Mouse (Mus musculus) limb, embryonic 11.5 days (tissue): ENCODE results near the gene Arid5a. TPM values are rescaled to one million over a fixed set of nuclear protein-coding genes. Genes with fewer than 3 reads are reported as not detected.
A peak's percentile ranks its signal among the peaks of the same experiment; 100 is the strongest.

Experiments
- ATAC-seq: fragments of 200-750 bp; cut with Nextera tagmentation; 2 replicates; pipeline ENCODE4 v1.8.0; 2017; ENCODE audit warnings: low read depth; ENCODE audit not compliant: insufficient number of reproducible peaks, low FRiP score, low TSS enrichment
- DNase-seq: peaks from one replicate; pipeline ENCODE4 v3.0.0-alpha.2; 2015; ENCODE audit warnings: low spot score
- H3K27ac ChIP-seq: fragments of 300-500 bp; sonication (generic); replicated peaks from 2 replicates; pipeline ENCODE4 v1.5.1; 2014; ENCODE audit warnings: low read depth, mild to moderate bottlenecking, low read length
- H3K27me3 ChIP-seq: fragments of 300-500 bp; sonication (generic); 2 replicates; pipeline ENCODE4 v1.6.1; 2014; ENCODE audit warnings: mild to moderate bottlenecking, low read length, mixed read lengths; ENCODE audit not compliant: control insufficient read depth, insufficient read depth
- H3K36me3 ChIP-seq: fragments of 300-500 bp; sonication (generic); 2 replicates; pipeline ENCODE4 v1.6.1; 2014; ENCODE audit warnings: mild to moderate bottlenecking, low read length, moderate library complexity, mixed read lengths; ENCODE audit not compliant: control insufficient read depth, insufficient read depth
- H3K4me1 ChIP-seq: fragments of 300-500 bp; sonication (generic); 2 replicates; pipeline ENCODE4 v1.6.1; 2014; ENCODE audit warnings: low read length, mixed read lengths; ENCODE audit not compliant: control insufficient read depth, insufficient read depth
- H3K4me2 ChIP-seq: fragments of 300-500 bp; sonication (generic); 2 replicates; pipeline ENCODE4 v1.6.1; 2014; ENCODE audit warnings: low read depth, mild to moderate bottlenecking, moderate library complexity; ENCODE audit not compliant: severe bottlenecking
- H3K4me3 ChIP-seq: fragments of 300-500 bp; sonication (generic); 2 replicates; pipeline ENCODE4 v1.5.1; 2014; ENCODE audit warnings: low read depth, low read length
- H3K9ac ChIP-seq: fragments of 300-500 bp; sonication (generic); 2 replicates; pipeline ENCODE4 v1.6.1; 2014; ENCODE audit warnings: mild to moderate bottlenecking, low read length
- H3K9me3 ChIP-seq: fragments of 300-500 bp; sonication (generic); 2 replicates; pipeline ENCODE4 v1.6.1; 2016; ENCODE audit warnings: low read length; ENCODE audit not compliant: control insufficient read depth
- WGBS: fragments of 180-500 bp; shearing (Covaris S2); extraction: QIAGEN DNeasy Blood & Tissue Kit; methylation state at CpG from one replicate; pipeline ENCODE4 v1.1.7; 2014; 5-methylcytosine and 5-hydroxymethylcytosine counted together
- polyA plus RNA-seq: library from polyadenylated mRNA; unstranded; fragments of >200 nt; fragmentation: Nextera tagmentation; extraction: Ambion mirVana; gene quantifications from 2 replicates; pipeline ENCODE4 v1.2.1, GENCODE M21; 2014

The Arid5a gene
- polyA plus RNA-seq, result 2.0 and 2.8 TPM in 2 replicates

GRCm38 (mm10) chr1:36307495-36308280 lies at the start of gene Arid5a:
Gene Arid5a (plus strand): TSS chr1:36307733.
- ATAC-seq (peak; percentile 87), DNase-seq (peak; percentile 90)
- Histone ChIP-seq H3K9ac (peak within 1 kb of the TSS; percentile 41; the same call in 1 of the 2 replicates), H3K9me3 (no peaks in the 10 kb centered on the region), H3K36me3 (no peaks in the 10 kb centered on the region), H3K4me1 (peaks cover 15% of the 10 kb centered on the region), H3K27me3 (peaks cover 14% of the 10 kb centered on the region), H3K4me2 (peak within 1 kb of the TSS; percentile 90), H3K27ac (no peak within 1 kb of the TSS), H3K4me3 (peak within 1 kb of the TSS; percentile 50)
- WGBS, result under 1% methylated on average over 59 of the region's 65 CpGs

- no peaks in the 10 kb centered on the region for H3K9me3 ChIP-seq
- H3K27ac ChIP-seq, result no peak overlapping the region
- no peak overlapping the region for H3K4me3 ChIP-seq
- no peak for ATAC-seq
- no peaks in the 10 kb centered on the region for H3K36me3 ChIP-seq
- no peaks in the 10 kb centered on the region for H3K4me1 ChIP-seq
- no peak for DNase-seq
- H3K9ac ChIP-seq, result no peak overlapping the region
- WGBS, result 76% methylated on average over 2 of the region's 2 CpGs
- H3K27me3 ChIP-seq, result peaks cover 2% of the 10 kb centered on the region; the same call in 1 of the 2 replicates
- H3K4me2 ChIP-seq, result no peak overlapping the region
These were observed 48.9 kb upstream of the Arid5a start for GRCm38 (mm10) chr1:36258631-36259030.

GRCm38 (mm10) chr1:36259281-36259680 lies 48.3 kb upstream of the Arid5a start:
- H3K36me3 ChIP-seq, result no peaks in the 10 kb centered on the region
- H3K4me3 ChIP-seq, result no peak overlapping the region
- no peaks in the 10 kb centered on the region for H3K9me3 ChIP-seq
- no peak overlapping the region for H3K9ac ChIP-seq
- no peaks in the 10 kb centered on the region for H3K4me1 ChIP-seq
- no peak for DNase-seq
- H3K4me2 ChIP-seq, result no peak overlapping the region
- H3K27ac ChIP-seq, result no peak overlapping the region
- WGBS, result 95% methylated on average over 2 of the region's 2 CpGs
- no peak for ATAC-seq
- H3K27me3 ChIP-seq, result no peaks in the 10 kb centered on the region; the same call in 1 of the 2 replicates

GRCm38 (mm10) chr1:36260418-36260817 lies 47.1 kb upstream of the Arid5a start:
- ATAC-seq (no peak), DNase-seq (no peak)
- WGBS, result 88% methylated on average over 1 of the region's 1 CpGs
- no peaks in the 10 kb centered on the region for H3K36me3 ChIP-seq
- H3K27me3 ChIP-seq, result no peaks in the 10 kb centered on the region
- H3K4me2 ChIP-seq, result no peak overlapping the region
- H3K4me1 ChIP-seq, result no peaks in the 10 kb centered on the region
- H3K27ac ChIP-seq, result no peak overlapping the region
- no peak overlapping the region for H3K4me3 ChIP-seq
- H3K9ac ChIP-seq, result no peak overlapping the region
- no peaks in the 10 kb centered on the region for H3K9me3 ChIP-seq

GRCm38 (mm10) chr1:36261708-36262504 lies 45.6 kb upstream of the Arid5a start:
- Histone ChIP-seq H3K4me3 (no peak overlapping the region), H3K4me1 (no peaks in the 10 kb centered on the region), H3K36me3 (no peaks in the 10 kb centered on the region), H3K4me2 (no peak overlapping the region), H3K27ac (no peak overlapping the region), H3K27me3 (no peaks in the 10 kb centered on the region), H3K9me3 (no peaks in the 10 kb centered on the region), H3K9ac (no peak overlapping the region)
- no peak for DNase-seq
- ATAC-seq, result no peak
- 85% methylated on average over 19 of the region's 19 CpGs for WGBS

- DNase-seq (no peak), ATAC-seq (no peak)
- Histone ChIP-seq H3K27me3 (peaks cover under 1% of the 10 kb centered on the region; the same call in 1 of the 2 replicates), H3K9me3 (no peaks in the 10 kb centered on the region), H3K4me3 (no peak overlapping the region), H3K4me2 (no peak overlapping the region), H3K36me3 (no peaks in the 10 kb centered on the region), H3K4me1 (no peaks in the 10 kb centered on the region), H3K9ac (no peak overlapping the region), H3K27ac (no peak overlapping the region)
- WGBS, result 77% methylated on average over 13 of the region's 13 CpGs
These were observed 43.6 kb upstream of the Arid5a start for GRCm38 (mm10) chr1:36263833-36264488.

- no peaks in the 10 kb centered on the region for H3K36me3 ChIP-seq
- H3K4me1 ChIP-seq, result no peaks in the 10 kb centered on the region; the same call in 1 of the 2 replicates
- H3K9ac ChIP-seq, result no peak overlapping the region
- no peak overlapping the region for H3K27ac ChIP-seq
- H3K27me3 ChIP-seq, result peaks cover 7% of the 10 kb centered on the region; the same call in 1 of the 2 replicates
- H3K4me2 ChIP-seq, result no peak overlapping the region
- WGBS, result 86% methylated on average over 6 of the region's 6 CpGs
- H3K9me3 ChIP-seq, result no peaks in the 10 kb centered on the region
- H3K4me3 ChIP-seq, result no peak overlapping the region
- no peak for ATAC-seq
- no peak for DNase-seq
These were observed 41.2 kb upstream of the Arid5a start for GRCm38 (mm10) chr1:36266293-36266692.

GRCm38 (mm10) chr1:36267595-36267994 lies 39.9 kb upstream of the Arid5a start:
- Histone ChIP-seq H3K9ac (no peak overlapping the region), H3K9me3 (no peaks in the 10 kb centered on the region), H3K4me1 (no peaks in the 10 kb centered on the region; the same call in 1 of the 2 replicates), H3K27ac (no peak overlapping the region), H3K36me3 (no peaks in the 10 kb centered on the region), H3K4me3 (no peak overlapping the region), H3K4me2 (no peak overlapping the region), H3K27me3 (peaks cover 7% of the 10 kb centered on the region; the same call in 1 of the 2 replicates)
- DNase-seq (no peak), ATAC-seq (no peak)
- 92% methylated on average over 3 of the region's 3 CpGs for WGBS
